Mouse (Mus musculus) myocyte (in vitro differentiated cells): Measurements from ENCODE around the gene Kcnd2.

Experiments
- MAX ChIP-seq: IDR thresholded peaks from one replicate; pipeline ENCODE4 v1.6.1; 2011; ENCODE audit warnings: low read depth, mild to moderate bottlenecking, control low read depth
- MYOD1 ChIP-seq, 3 experiments: IDR thresholded peaks; one replicate each; pipeline ENCODE4 v1.6.1; 2011; ENCODE audit warnings: control low read depth in 2 of 3, low read depth in 2 of 3, mild to moderate bottlenecking in 2 of 3, moderate library complexity in 1 of 3; ENCODE audit not compliant: insufficient read length in 2 of 3, control insufficient read depth in 1 of 3
- MYOG ChIP-seq, 3 experiments: IDR thresholded peaks; one replicate each; pipeline ENCODE4 v1.6.1; 2011; ENCODE audit warnings: control low read depth in 2 of 3, low read depth in 2 of 3, mild to moderate bottlenecking in 2 of 3; ENCODE audit not compliant: insufficient read length in 2 of 3, control insufficient read depth in 1 of 3, insufficient read depth in 1 of 3
- POLR2A ChIP-seq: IDR thresholded peaks from one replicate; pipeline ENCODE4 v1.6.1; 2011; ENCODE audit warnings: low read depth, mild to moderate bottlenecking, control low read depth, moderate library complexity; ENCODE audit not compliant: insufficient read length
- POLR2AphosphoS2 ChIP-seq: IDR thresholded peaks from one replicate; pipeline ENCODE4 v1.6.1; 2011; ENCODE audit warnings: low read depth, control low read depth; ENCODE audit not compliant: insufficient read length
- TCF12 ChIP-seq: IDR thresholded peaks from one replicate; pipeline ENCODE4 v1.6.1; 2011; ENCODE audit warnings: mild to moderate bottlenecking, control low read depth; ENCODE audit not compliant: poor library complexity, insufficient read depth, severe bottlenecking

- TF ChIP-seq POLR2A: no peak
- no peak for TF ChIP-seq MYOG (IDR thresholded peaks at IDR 0.05; ENCODE audit: control insufficient read depth in 1 of 3, insufficient read depth in 1 of 3, insufficient read length in 2 of 3, low read depth in 2 of 3)
- TF ChIP-seq MYOD1 (IDR thresholded peaks at IDR 0.05; ENCODE audit: control insufficient read depth in 1 of 3, insufficient read length in 2 of 3, low read depth in 2 of 3): no peak
- no peak for TF ChIP-seq TCF12
- no peak for TF ChIP-seq MAX
- TF ChIP-seq POLR2AphosphoS2: no peak
Observed at GRCm38 (mm10) chr6:21213865-21214672, 1.2 kb upstream of the Kcnd2 start.
